Mouse (Mus musculus) thymus, adult 2 months (tissue): ENCODE data around the gene Med23.

Experiments
- CTCF ChIP-seq: fragments of 200-500 bp; IDR thresholded peaks from 2 replicates; pipeline ENCODE4 v1.5.1; 2012; ENCODE audit warnings: mild to moderate bottlenecking, control low read depth, low read length, moderate library complexity, borderline replicate concordance; ENCODE audit not compliant: control insufficient read depth, poor library complexity, insufficient read depth; ENCODE audit errors: extremely low read depth
- POLR2A ChIP-seq: fragments of 200-500 bp; IDR thresholded peaks from 2 replicates; pipeline ENCODE4 v1.6.1; 2012; ENCODE audit warnings: mild to moderate bottlenecking, low read length, control low read depth, moderate library complexity; ENCODE audit not compliant: control insufficient read depth, poor library complexity, insufficient read depth; ENCODE audit errors: extremely low read depth

GRCm38 (mm10) chr10:24961112-24961511 lies 91.3 kb downstream of the Med23 start:
- TF ChIP-seq POLR2A: no peak
- TF ChIP-seq CTCF: no peak
